Mouse (Mus musculus): ENCODE measurements around the gene Ctso. TPM values are rescaled to one million over a fixed set of nuclear protein-coding genes. Genes with fewer than 3 reads are reported as not detected.

The Ctso gene
- polyA plus RNA-seq, 1 experiment from 2014 or later: 7.1 TPM

- Histone ChIP-seq H3K9me3 (ENCODE audit: control insufficient read depth, low read length) (no peaks in the 10 kb centered on the region), H3K4me2 (ENCODE audit: low read length) (no peak overlapping the region), H3K4me3 (replicated peaks; ENCODE audit: low read depth, low read length) (no peak overlapping the region), H3K4me1 (ENCODE audit: control insufficient read depth, insufficient read depth, low read length) (no peaks in the 10 kb centered on the region), H3K9ac (replicated peaks; ENCODE audit: low read length) (no peak overlapping the region), H3K27ac (replicated peaks; ENCODE audit: low read depth, low read length) (no peak overlapping the region), H3K27me3 (ENCODE audit: control insufficient read depth, insufficient read depth, low read length) (no peaks in the 10 kb centered on the region), H3K36me3 (ENCODE audit: control insufficient read depth, insufficient read depth, low read length) (no peaks in the 10 kb centered on the region)
- WGBS: 90% methylated on average over 3 of the region's 3 CpGs
- no peak for DNase-seq
- ATAC-seq (ENCODE audit: low FRiP score, low TSS enrichment): no peak
Observed at GRCm38 (mm10) chr3:81942341-81942740, 9.9 kb downstream of the Ctso start.

GRCm38 (mm10) chr3:81943097-81943496, 10.7 kb downstream of the Ctso start:
- H3K9ac ChIP-seq (replicated peaks; ENCODE audit: low read length): no peak overlapping the region
- no peak overlapping the region for H3K4me2 ChIP-seq (ENCODE audit: low read length)
- no peak overlapping the region for H3K27ac ChIP-seq (replicated peaks; ENCODE audit: low read depth, low read length)
- no peak overlapping the region for H3K4me3 ChIP-seq (replicated peaks; ENCODE audit: low read depth, low read length)
- 96% methylated on average over 3 of the region's 3 CpGs for whole genome bisulfite sequencing
- no peaks in the 10 kb centered on the region for H3K4me1 ChIP-seq (ENCODE audit: control insufficient read depth, insufficient read depth, low read length)
- no peaks in the 10 kb centered on the region for H3K27me3 ChIP-seq (ENCODE audit: control insufficient read depth, insufficient read depth, low read length)
- no peaks in the 10 kb centered on the region for H3K36me3 ChIP-seq (ENCODE audit: control insufficient read depth, insufficient read depth, low read length)
- no peak for DNase-seq
- no peaks in the 10 kb centered on the region for H3K9me3 ChIP-seq (ENCODE audit: control insufficient read depth, low read length)
- ATAC-seq (ENCODE audit: low FRiP score, low TSS enrichment): no peak

- Histone ChIP-seq H3K9ac (replicated peaks; ENCODE audit: low read length) (no peak overlapping the region), H3K9me3 (ENCODE audit: control insufficient read depth, low read length) (no peaks in the 10 kb centered on the region), H3K36me3 (ENCODE audit: control insufficient read depth, insufficient read depth, low read length) (no peaks in the 10 kb centered on the region), H3K27ac (replicated peaks; ENCODE audit: low read depth, low read length) (no peak overlapping the region), H3K4me3 (replicated peaks; ENCODE audit: low read depth, low read length) (no peak overlapping the region), H3K4me1 (ENCODE audit: control insufficient read depth, insufficient read depth, low read length) (no peaks in the 10 kb centered on the region), H3K27me3 (ENCODE audit: control insufficient read depth, insufficient read depth, low read length) (no peaks in the 10 kb centered on the region), H3K4me2 (ENCODE audit: low read length) (no peak overlapping the region)
- ATAC-seq (ENCODE audit: low FRiP score, low TSS enrichment) (no peak), DNase-seq (no peak)
- 89% methylated on average over 7 of the region's 7 CpGs for WGBS
Observed at GRCm38 (mm10) chr3:81944851-81945393, 12.5 kb downstream of the Ctso start.

GRCm38 (mm10) chr3:81949048-81949447, 16.6 kb downstream of the Ctso start:
- Histone ChIP-seq H3K27me3 (ENCODE audit: control insufficient read depth, insufficient read depth, low read length) (no peaks in the 10 kb centered on the region), H3K4me3 (replicated peaks; ENCODE audit: low read depth, low read length) (no peak overlapping the region), H3K9me3 (ENCODE audit: control insufficient read depth, low read length) (no peaks in the 10 kb centered on the region), H3K36me3 (ENCODE audit: control insufficient read depth, insufficient read depth, low read length) (no peaks in the 10 kb centered on the region), H3K27ac (replicated peaks; ENCODE audit: low read depth, low read length) (no peak overlapping the region), H3K4me1 (ENCODE audit: control insufficient read depth, insufficient read depth, low read length) (no peaks in the 10 kb centered on the region), H3K9ac (replicated peaks; ENCODE audit: low read length) (no peak overlapping the region), H3K4me2 (ENCODE audit: low read length) (no peak overlapping the region)
- DNase-seq: no peak
- 84% methylated on average over 1 of the region's 1 CpGs for WGBS
- no peak for ATAC-seq (ENCODE audit: low FRiP score, low TSS enrichment)

GRCm38 (mm10) chr3:81951785-81952184, 19.4 kb downstream of the Ctso start:
- no peaks in the 10 kb centered on the region for H3K36me3 ChIP-seq (ENCODE audit: control insufficient read depth, insufficient read depth, low read length)
- no peak overlapping the region for H3K27ac ChIP-seq (replicated peaks; ENCODE audit: low read depth, low read length)
- H3K27me3 ChIP-seq (ENCODE audit: control insufficient read depth, insufficient read depth, low read length): no peaks in the 10 kb centered on the region
- H3K4me1 ChIP-seq (ENCODE audit: control insufficient read depth, insufficient read depth, low read length): no peaks in the 10 kb centered on the region
- no peak overlapping the region for H3K4me3 ChIP-seq (replicated peaks; ENCODE audit: low read depth, low read length)
- H3K9ac ChIP-seq (replicated peaks; ENCODE audit: low read length): no peak overlapping the region
- DNase-seq (no peak), ATAC-seq (ENCODE audit: low FRiP score, low TSS enrichment) (no peak)
- 86% methylated on average over 2 of the region's 2 CpGs for WGBS
- H3K4me2 ChIP-seq (ENCODE audit: low read length): no peak overlapping the region
- no peaks in the 10 kb centered on the region for H3K9me3 ChIP-seq (ENCODE audit: control insufficient read depth, low read length)

GRCm38 (mm10) chr3:81957484-81957883, 25.1 kb downstream of the Ctso start:
- ATAC-seq (ENCODE audit: low FRiP score, low TSS enrichment) (no peak), DNase-seq (no peak)
- Histone ChIP-seq H3K9ac (replicated peaks; ENCODE audit: low read length) (no peak overlapping the region), H3K27me3 (ENCODE audit: control insufficient read depth, insufficient read depth, low read length) (no peaks in the 10 kb centered on the region), H3K9me3 (ENCODE audit: control insufficient read depth, low read length) (no peaks in the 10 kb centered on the region), H3K4me2 (ENCODE audit: low read length) (no peak overlapping the region), H3K36me3 (ENCODE audit: control insufficient read depth, insufficient read depth, low read length) (no peaks in the 10 kb centered on the region), H3K4me1 (ENCODE audit: control insufficient read depth, insufficient read depth, low read length) (no peaks in the 10 kb centered on the region), H3K4me3 (replicated peaks; ENCODE audit: low read depth, low read length) (no peak overlapping the region), H3K27ac (replicated peaks; ENCODE audit: low read depth, low read length) (no peak overlapping the region)
- 95% methylated on average over 5 of the region's 5 CpGs for WGBS

- ATAC-seq (ENCODE audit: low FRiP score, low TSS enrichment): no peak
Observed at GRCm38 (mm10) chr3:81961336-81961735, 28.9 kb downstream of the Ctso start.

GRCm38 (mm10) chr3:81963768-81964167, 31.4 kb downstream of the Ctso start:
- Histone ChIP-seq H3K4me1 (ENCODE audit: control insufficient read depth, insufficient read depth, low read length) (no peaks in the 10 kb centered on the region), H3K27ac (replicated peaks; ENCODE audit: low read depth, low read length) (no peak overlapping the region), H3K9ac (replicated peaks; ENCODE audit: low read length) (no peak overlapping the region), H3K36me3 (ENCODE audit: control insufficient read depth, insufficient read depth, low read length) (no peaks in the 10 kb centered on the region), H3K4me2 (ENCODE audit: low read length) (no peak overlapping the region), H3K9me3 (ENCODE audit: control insufficient read depth, low read length) (no peaks in the 10 kb centered on the region), H3K27me3 (ENCODE audit: control insufficient read depth, insufficient read depth, low read length) (no peaks in the 10 kb centered on the region), H3K4me3 (replicated peaks; ENCODE audit: low read depth, low read length) (no peak overlapping the region)
- WGBS: 85% methylated on average over 5 of the region's 5 CpGs
- ATAC-seq (ENCODE audit: low FRiP score, low TSS enrichment) (no peak), DNase-seq (no peak)

More at GRCm38 (mm10) chr3:81961336-81961735, 28.9 kb downstream of the Ctso start:
- Histone ChIP-seq H3K9ac (replicated peaks; ENCODE audit: low read length) (no peak overlapping the region), H3K4me3 (replicated peaks; ENCODE audit: low read depth, low read length) (no peak overlapping the region), H3K27me3 (ENCODE audit: control insufficient read depth, insufficient read depth, low read length) (no peaks in the 10 kb centered on the region), H3K36me3 (ENCODE audit: control insufficient read depth, insufficient read depth, low read length) (no peaks in the 10 kb centered on the region), H3K4me1 (ENCODE audit: control insufficient read depth, insufficient read depth, low read length) (no peaks in the 10 kb centered on the region), H3K9me3 (ENCODE audit: control insufficient read depth, low read length) (no peaks in the 10 kb centered on the region), H3K27ac (replicated peaks; ENCODE audit: low read depth, low read length) (no peak overlapping the region), H3K4me2 (ENCODE audit: low read length) (no peak overlapping the region)
- WGBS: 89% methylated on average over 5 of the region's 5 CpGs
- no peak for DNase-seq

- H3K27me3 ChIP-seq (ENCODE audit: control insufficient read depth, insufficient read depth, low read length): no peaks in the 10 kb centered on the region
- ATAC-seq (ENCODE audit: low FRiP score, low TSS enrichment): no peak
- no peak overlapping the region for H3K9ac ChIP-seq (replicated peaks; ENCODE audit: low read length)
- H3K4me2 ChIP-seq (ENCODE audit: low read length): no peak overlapping the region
- no peaks in the 10 kb centered on the region for H3K36me3 ChIP-seq (ENCODE audit: control insufficient read depth, insufficient read depth, low read length)
- H3K4me1 ChIP-seq (ENCODE audit: control insufficient read depth, insufficient read depth, low read length): no peaks in the 10 kb centered on the region
- 69% methylated on average over 3 of the region's 3 CpGs for WGBS
- no peak for DNase-seq
- H3K4me3 ChIP-seq (replicated peaks; ENCODE audit: low read depth, low read length): no peak overlapping the region
- no peak overlapping the region for H3K27ac ChIP-seq (replicated peaks; ENCODE audit: low read depth, low read length)
- no peaks in the 10 kb centered on the region for H3K9me3 ChIP-seq (ENCODE audit: control insufficient read depth, low read length)
Observed at GRCm38 (mm10) chr3:81964596-81964995, 32.2 kb downstream of the Ctso start.

All from midbrain, embryonic 14.5 days (tissue).